Mouse (Mus musculus): Measurements from ENCODE around the gene Ggact. TPM values are rescaled to one million over a fixed set of nuclear protein-coding genes. Genes with fewer than 3 reads are reported as not detected.
A peak's percentile ranks its signal among the peaks of the same experiment; 100 is the strongest.

The Ggact gene
- 6.3 TPM in 1 of 2 replicates, not detected in the other for polyA plus RNA-seq (2012; ENCODE audit: insufficient read depth, low replicate concordance)

DNA sequence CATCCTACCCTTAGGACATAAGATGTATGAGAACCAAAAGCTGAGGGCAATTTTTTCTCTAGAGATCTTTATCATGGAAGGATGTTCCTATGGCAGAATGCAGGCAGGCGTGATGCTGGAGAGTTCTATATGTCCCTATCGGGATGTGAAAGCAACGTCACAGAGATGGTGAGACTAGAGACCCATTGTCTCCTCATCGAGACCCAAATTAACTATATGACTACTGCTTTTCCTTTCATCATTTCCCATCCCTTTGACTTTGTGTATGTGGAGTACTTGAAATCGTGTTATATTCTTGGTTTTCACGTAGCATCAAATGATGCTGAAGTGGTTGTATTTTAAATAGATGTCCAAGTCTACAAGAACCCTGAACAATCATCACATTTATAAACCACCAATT is at the start of gene Ggact:
Gene Ggact, minus strand, starts transcription at position 101 of the 400 bp plus-strand sequence.
- Histone ChIP-seq H3K36me3 (replicated peaks; ENCODE audit: low read length) (no peaks in the 10 kb centered on the region), H3K4me1 (peaks cover 14% of the 10 kb centered on the region), H3K27me3 (replicated peaks) (peaks cover 10% of the 10 kb centered on the region), H3K4me3 (replicated peaks) (peak within 1 kb of the TSS; percentile 94), H3K9me3 (no peaks in the 10 kb centered on the region)
- TF ChIP-seq GATA1 (IDR thresholded peaks at IDR 0.05; ENCODE audit: borderline replicate concordance, low read length), result no peak
- TF ChIP-seq FLI1 (IDR thresholded peaks at IDR 0.05; ENCODE audit: low read length), result no peak

DNA sequence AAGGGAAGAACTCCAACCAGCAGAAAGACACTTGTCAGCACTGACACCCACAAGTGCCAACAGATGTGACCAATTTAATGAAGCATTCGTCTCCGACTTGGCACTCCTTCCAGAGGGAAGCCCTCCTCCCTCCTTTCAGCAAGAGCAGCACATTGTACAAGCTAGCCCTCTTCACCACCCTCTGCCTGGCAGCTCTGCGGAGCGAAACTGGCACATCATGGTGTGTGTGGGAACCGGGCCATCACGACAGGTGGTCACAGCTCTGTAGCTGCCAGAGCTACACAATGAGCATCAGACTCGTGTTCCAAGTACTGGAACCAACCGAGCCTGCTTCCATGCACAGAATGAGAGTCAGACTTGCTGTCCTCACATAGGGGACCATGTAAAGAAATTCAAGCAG is 44.4 kb upstream of the Ggact start:
- H3K4me1 ChIP-seq, result no peaks in the 10 kb centered on the region
- no peaks in the 10 kb centered on the region for H3K27me3 ChIP-seq (replicated peaks)
- no peaks in the 10 kb centered on the region for H3K9me3 ChIP-seq
- TF ChIP-seq FLI1 (IDR thresholded peaks at IDR 0.05; ENCODE audit: low read length), result no peak
- TF ChIP-seq GATA1 (IDR thresholded peaks at IDR 0.05; ENCODE audit: borderline replicate concordance, low read length), result no peak
- no peak overlapping the region for H3K4me3 ChIP-seq (replicated peaks)
- no peaks in the 10 kb centered on the region for H3K36me3 ChIP-seq (replicated peaks; ENCODE audit: low read length)

DNA sequence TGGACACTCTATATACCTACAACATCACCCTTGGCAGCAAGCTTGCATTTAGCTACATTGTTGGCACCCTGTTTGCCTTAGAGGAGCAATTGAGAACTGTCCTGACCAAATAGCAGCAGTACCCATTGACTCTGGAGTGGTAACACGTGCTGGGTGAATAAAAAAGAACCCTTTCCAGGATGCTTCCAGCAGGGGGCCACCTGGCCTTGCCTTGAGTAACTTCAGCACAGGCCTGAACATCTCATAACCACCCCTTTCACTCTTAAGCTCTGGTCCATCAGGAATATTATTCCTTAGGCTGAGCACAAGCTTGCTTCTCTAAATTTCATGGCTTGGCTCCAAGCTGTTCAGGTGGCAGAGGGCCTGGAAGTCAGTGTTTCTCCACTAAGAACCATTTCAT is 39.8 kb upstream of the Ggact start:
- TF ChIP-seq GATA1 (IDR thresholded peaks at IDR 0.05; ENCODE audit: borderline replicate concordance, low read length) (no peak), FLI1 (IDR thresholded peaks at IDR 0.05; ENCODE audit: low read length) (no peak)
- Histone ChIP-seq H3K27me3 (replicated peaks) (no peaks in the 10 kb centered on the region), H3K4me1 (peaks cover 3% of the 10 kb centered on the region), H3K4me3 (replicated peaks) (no peak overlapping the region), H3K9me3 (no peaks in the 10 kb centered on the region), H3K36me3 (replicated peaks; ENCODE audit: low read length) (no peaks in the 10 kb centered on the region)

- TF ChIP-seq FLI1 (IDR thresholded peaks at IDR 0.05; ENCODE audit: low read length) (no peak), GATA1 (IDR thresholded peaks at IDR 0.05; ENCODE audit: borderline replicate concordance, low read length) (no peak)
- Histone ChIP-seq H3K36me3 (replicated peaks; ENCODE audit: low read length) (no peaks in the 10 kb centered on the region), H3K27me3 (replicated peaks) (no peaks in the 10 kb centered on the region), H3K4me3 (replicated peaks) (no peak overlapping the region), H3K4me1 (peaks cover 3% of the 10 kb centered on the region), H3K9me3 (no peaks in the 10 kb centered on the region)
These were observed 39.0 kb upstream of the Ggact start for GRCm38 (mm10) chr14:122952556-122952955.

DNA sequence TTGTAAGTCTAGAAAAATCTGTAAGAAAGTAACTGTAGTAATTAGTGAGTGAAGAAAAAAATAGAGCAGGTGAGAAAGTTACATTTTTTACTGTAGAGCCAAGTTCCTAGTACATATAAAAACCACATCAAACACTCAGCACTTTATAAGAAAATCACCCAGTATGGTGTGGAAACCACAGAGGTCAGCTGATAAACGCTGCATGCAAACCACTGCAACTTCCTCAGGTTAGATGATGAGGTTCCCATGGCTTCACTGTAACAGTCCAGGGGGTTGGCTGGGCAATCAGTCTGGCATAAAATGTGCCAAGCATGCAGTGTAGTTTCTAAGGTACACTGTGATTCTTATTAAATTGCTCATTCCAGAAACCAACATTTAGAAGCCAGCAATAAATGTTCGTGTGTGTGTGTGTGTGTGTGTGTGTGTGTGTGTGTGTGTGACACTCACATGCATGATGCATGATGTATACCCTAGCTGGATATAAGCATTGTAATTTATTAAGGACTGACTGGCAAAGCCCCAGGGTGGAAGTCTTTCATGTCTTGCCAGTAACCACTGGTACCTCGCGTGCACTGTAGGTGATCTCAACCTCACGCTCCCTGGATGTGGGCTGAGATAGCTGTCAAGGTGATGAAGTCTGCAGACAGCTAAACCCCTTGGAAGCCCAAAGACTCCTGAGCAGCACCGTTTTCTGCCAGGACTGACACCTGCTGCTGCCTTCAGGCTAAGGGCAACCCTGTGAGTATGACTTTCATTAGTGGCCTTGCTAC is 38.3 kb upstream of the Ggact start:
- Histone ChIP-seq H3K4me3 (replicated peaks) (no peak overlapping the region), H3K4me1 (peaks cover 3% of the 10 kb centered on the region), H3K9me3 (no peaks in the 10 kb centered on the region), H3K27me3 (replicated peaks) (no peaks in the 10 kb centered on the region), H3K36me3 (replicated peaks; ENCODE audit: low read length) (no peaks in the 10 kb centered on the region)
- TF ChIP-seq FLI1 (IDR thresholded peaks at IDR 0.05; ENCODE audit: low read length), result no peak

DNA sequence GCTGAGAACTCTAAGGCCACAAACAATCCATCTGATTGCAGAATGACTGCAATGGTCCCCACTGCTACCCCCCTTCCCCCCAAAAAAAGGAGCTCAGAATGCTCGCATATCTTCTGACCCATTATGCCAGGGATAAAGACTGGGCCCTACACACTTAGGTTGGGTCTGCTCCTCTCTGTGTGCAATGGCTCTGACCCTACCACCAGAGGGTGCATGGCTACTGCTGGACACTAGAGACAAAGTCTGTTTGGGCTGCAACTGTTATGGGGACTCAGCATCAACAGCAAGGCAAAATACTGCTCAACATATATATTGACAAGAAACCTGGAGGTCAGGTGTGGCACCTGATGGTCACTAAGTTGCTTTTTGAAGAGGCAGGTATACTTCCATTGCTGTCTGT is 37.4 kb upstream of the Ggact start:
- H3K27me3 ChIP-seq (replicated peaks), result no peaks in the 10 kb centered on the region
- H3K9me3 ChIP-seq, result no peaks in the 10 kb centered on the region
- TF ChIP-seq GATA1 (IDR thresholded peaks at IDR 0.05; ENCODE audit: borderline replicate concordance, low read length) (no peak), FLI1 (IDR thresholded peaks at IDR 0.05; ENCODE audit: low read length) (no peak)
- H3K36me3 ChIP-seq (replicated peaks; ENCODE audit: low read length), result no peaks in the 10 kb centered on the region
- peaks cover 3% of the 10 kb centered on the region for H3K4me1 ChIP-seq
- H3K4me3 ChIP-seq (replicated peaks), result no peak overlapping the region

DNA sequence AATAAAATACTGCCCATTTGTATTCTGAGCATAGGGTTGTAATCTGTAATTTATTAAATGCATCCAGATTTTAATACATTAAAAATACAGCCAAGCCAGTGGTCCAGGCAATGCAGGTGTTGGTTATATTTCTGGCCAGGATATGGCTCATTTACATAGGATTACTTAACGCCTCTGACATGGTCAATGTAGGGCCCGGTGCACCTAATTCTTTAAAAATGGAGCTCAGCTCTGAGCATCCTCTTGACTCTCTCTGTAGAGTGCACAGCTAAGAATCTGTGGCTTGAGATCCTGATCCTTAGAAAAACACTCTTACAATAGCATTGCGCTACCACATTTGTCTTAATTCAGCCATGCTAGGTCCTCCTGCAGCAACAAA is 29.9 kb upstream of the Ggact start:
- Histone ChIP-seq H3K4me1 (no peaks in the 10 kb centered on the region), H3K4me3 (replicated peaks) (no peak overlapping the region), H3K36me3 (replicated peaks; ENCODE audit: low read length) (peaks cover 3% of the 10 kb centered on the region), H3K27me3 (replicated peaks) (no peaks in the 10 kb centered on the region), H3K9me3 (no peaks in the 10 kb centered on the region)
- TF ChIP-seq FLI1 (IDR thresholded peaks at IDR 0.05; ENCODE audit: low read length) (no peak), GATA1 (IDR thresholded peaks at IDR 0.05; ENCODE audit: borderline replicate concordance, low read length) (no peak)

GRCm38 (mm10) chr14:122942757-122943474 is 29.4 kb upstream of the Ggact start:
- peaks cover 3% of the 10 kb centered on the region for H3K36me3 ChIP-seq (replicated peaks; ENCODE audit: low read length)
- no peaks in the 10 kb centered on the region for H3K9me3 ChIP-seq
- no peaks in the 10 kb centered on the region for H3K4me1 ChIP-seq
- TF ChIP-seq GATA1 (IDR thresholded peaks at IDR 0.05; ENCODE audit: borderline replicate concordance, low read length) (no peak), FLI1 (IDR thresholded peaks at IDR 0.05; ENCODE audit: low read length) (no peak)
- no peak overlapping the region for H3K4me3 ChIP-seq (replicated peaks)
- no peaks in the 10 kb centered on the region for H3K27me3 ChIP-seq (replicated peaks)

GRCm38 (mm10) chr14:122936460-122936859 is 22.9 kb upstream of the Ggact start:
- H3K4me3 ChIP-seq (replicated peaks), result no peak overlapping the region
- TF ChIP-seq GATA1 (IDR thresholded peaks at IDR 0.05; ENCODE audit: borderline replicate concordance, low read length) (no peak), FLI1 (IDR thresholded peaks at IDR 0.05; ENCODE audit: low read length) (no peak)
- H3K36me3 ChIP-seq (replicated peaks; ENCODE audit: low read length), result peaks cover 1% of the 10 kb centered on the region

GRCm38 (mm10) chr14:122920011-122920410 is 6.5 kb upstream of the Ggact start:
- Histone ChIP-seq H3K9me3 (no peaks in the 10 kb centered on the region), H3K27me3 (replicated peaks) (no peaks in the 10 kb centered on the region), H3K4me1 (no peaks in the 10 kb centered on the region), H3K36me3 (replicated peaks; ENCODE audit: low read length) (no peaks in the 10 kb centered on the region), H3K4me3 (replicated peaks) (no peak overlapping the region)
- TF ChIP-seq FLI1 (IDR thresholded peaks at IDR 0.05; ENCODE audit: low read length) (no peak), GATA1 (IDR thresholded peaks at IDR 0.05; ENCODE audit: borderline replicate concordance, low read length) (no peak)

More at GRCm38 (mm10) chr14:122936460-122936859, 22.9 kb upstream of the Ggact start:
- Histone ChIP-seq H3K9me3 (no peaks in the 10 kb centered on the region), H3K4me1 (no peaks in the 10 kb centered on the region), H3K27me3 (replicated peaks) (no peaks in the 10 kb centered on the region)
